Mouse (Mus musculus) ES-Bruce4 (cell line): Measurements from ENCODE around the gene Arf4. TPM values are rescaled to one million over a fixed set of nuclear protein-coding genes. Genes with fewer than 3 reads are reported as not detected.

Experiments
- H3K27ac ChIP-seq: 2 replicates; pipeline ENCODE4 v1.5.1; 2012; ENCODE audit warnings: low read length, inconsistent platforms; ENCODE audit not compliant: insufficient read depth
- H3K27me3 ChIP-seq: 2 replicates; pipeline ENCODE4 v1.6.1; 2012; ENCODE audit warnings: mild to moderate bottlenecking, low read length, inconsistent platforms; ENCODE audit not compliant: control insufficient read depth, poor library complexity, insufficient read depth, severe bottlenecking
- H3K36me3 ChIP-seq: 2 replicates; pipeline ENCODE4 v1.6.1; 2012; ENCODE audit warnings: inconsistent platforms, mild to moderate bottlenecking, low read length, moderate library complexity; ENCODE audit not compliant: control insufficient read depth, poor library complexity, insufficient read depth, severe bottlenecking
- H3K4me1 ChIP-seq: one replicate; pipeline ENCODE4 v1.8.1; 2011; ENCODE audit warnings: low read length; ENCODE audit not compliant: control insufficient read depth, insufficient read depth
- H3K4me3 ChIP-seq: 2 replicates; pipeline ENCODE4 v1.5.1; 2011; ENCODE audit warnings: low read depth, mild to moderate bottlenecking, low read length
- H3K9ac ChIP-seq: 2 replicates; pipeline ENCODE4 v1.6.1; 2012; ENCODE audit warnings: low read depth, mild to moderate bottlenecking, inconsistent platforms; ENCODE audit not compliant: poor library complexity, severe bottlenecking
- H3K9me3 ChIP-seq: replicated peaks from 2 replicates; pipeline ENCODE4 v1.6.1; 2012; ENCODE audit warnings: mild to moderate bottlenecking, low read length, inconsistent platforms; ENCODE audit not compliant: control insufficient read depth, poor library complexity, insufficient read depth, severe bottlenecking
- CTCF ChIP-seq: IDR thresholded peaks from one replicate; pipeline ENCODE4 v1.8.1; 2011; ENCODE audit warnings: low read depth, low read length
- EP300 ChIP-seq: IDR thresholded peaks from 2 replicates; pipeline ENCODE4 v1.6.1; 2011; ENCODE audit warnings: low read depth, low read length; ENCODE audit not compliant: insufficient read depth
- POLR2A ChIP-seq: IDR thresholded peaks from one replicate; pipeline ENCODE4 v1.8.1; 2011; ENCODE audit warnings: low read length; ENCODE audit not compliant: insufficient read depth
- polyA plus RNA-seq: library from polyadenylated mRNA; stranded (reverse); fragments of >200 nt; gene quantifications from 2 replicates; pipeline ENCODE4 v1.2.4, GENCODE M21; 2011; ENCODE audit warnings: low read depth; ENCODE audit not compliant: missing spikeins, insufficient read depth, insufficient read length

Gene Arf4
- polyA plus RNA-seq, 1 experiment = 281 TPM

DNA sequence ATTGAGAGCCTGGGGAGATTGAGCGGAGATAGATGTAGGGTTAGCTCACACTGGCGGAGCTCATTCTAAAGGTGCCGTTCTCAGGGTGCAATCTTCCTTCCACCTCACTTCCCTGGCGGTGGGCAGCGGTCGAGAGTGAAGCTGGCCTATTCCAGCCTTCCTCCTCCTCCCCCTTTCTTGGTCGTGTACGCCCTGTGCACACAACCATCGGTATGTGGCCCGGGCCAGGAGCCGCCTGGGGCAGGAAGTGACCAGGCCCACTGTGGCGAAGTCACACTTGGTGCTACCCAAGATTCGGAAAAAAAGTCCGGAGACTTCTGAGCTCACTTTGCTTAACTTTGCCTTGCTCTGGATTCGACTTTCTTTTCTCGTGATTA is 822 bp downstream of the Arf4 start:
- H3K4me1 ChIP-seq = no peaks in the 10 kb centered on the region
- no peaks in the 10 kb centered on the region for H3K9me3 ChIP-seq
- no peak for TF ChIP-seq EP300
- TF ChIP-seq CTCF = no peak
- TF ChIP-seq POLR2A = no peak
- peak overlapping the region; percentile 35 for H3K27ac ChIP-seq
- H3K9ac ChIP-seq = peak overlapping the region; percentile 82
- H3K27me3 ChIP-seq = no peaks in the 10 kb centered on the region
- H3K36me3 ChIP-seq = no peaks in the 10 kb centered on the region
- peak overlapping the region; percentile 80 for H3K4me3 ChIP-seq

DNA sequence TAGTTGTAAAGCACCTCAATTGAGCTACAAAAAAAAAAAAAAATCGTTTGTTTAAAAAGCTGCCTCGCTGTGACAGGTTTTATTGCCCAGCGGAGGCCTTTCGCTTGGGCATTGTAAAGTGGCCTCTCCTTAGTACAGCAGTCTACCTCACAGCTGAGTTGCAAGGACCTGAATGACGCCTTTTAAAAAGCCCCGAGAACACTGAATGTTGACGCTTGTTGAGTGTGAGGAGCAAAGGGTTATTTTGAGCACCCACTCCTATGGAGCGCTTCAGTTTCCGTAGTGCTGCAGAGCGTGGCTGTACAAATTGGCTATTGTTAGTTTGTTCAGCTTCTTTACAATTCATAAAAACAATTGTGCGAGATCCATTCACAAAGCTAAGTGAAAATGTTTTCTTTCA is 1.4 kb downstream of the Arf4 start:
- no peak overlapping the region for H3K27ac ChIP-seq
- H3K4me3 ChIP-seq = peak overlapping the region; percentile 68
- H3K36me3 ChIP-seq = no peaks in the 10 kb centered on the region
- TF ChIP-seq EP300 = no peak
- no peak for TF ChIP-seq CTCF
- TF ChIP-seq POLR2A = no peak
- no peaks in the 10 kb centered on the region for H3K9me3 ChIP-seq
- H3K9ac ChIP-seq = peak overlapping the region; percentile 82
- no peaks in the 10 kb centered on the region for H3K27me3 ChIP-seq
- H3K4me1 ChIP-seq = no peaks in the 10 kb centered on the region

DNA sequence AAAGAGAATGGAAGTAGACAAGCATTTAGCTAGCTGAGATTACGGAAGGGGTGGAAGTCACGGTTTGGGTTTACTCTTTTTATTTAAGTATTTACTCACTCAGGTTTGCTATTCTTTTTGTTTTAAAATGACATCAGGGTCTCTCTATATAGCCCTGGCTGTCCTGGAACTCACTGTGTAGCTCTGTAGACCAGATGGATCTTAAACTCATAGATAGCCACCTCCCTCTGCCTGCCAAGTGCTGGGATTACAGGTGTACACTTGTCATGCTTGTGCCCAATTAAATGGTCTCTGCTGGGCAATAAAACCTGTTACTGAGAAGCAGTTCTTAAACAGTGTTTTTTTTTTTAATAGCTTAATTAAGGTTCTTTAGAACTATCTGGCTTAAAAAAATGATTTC is 2.1 kb downstream of the Arf4 start:
- TF ChIP-seq POLR2A (no peak), EP300 (no peak), CTCF (no peak)
- H3K9ac ChIP-seq = peak overlapping the region; percentile 82; the same call in 1 of the 2 replicates
- H3K9me3 ChIP-seq = no peaks in the 10 kb centered on the region
- H3K4me1 ChIP-seq = no peaks in the 10 kb centered on the region
- H3K4me3 ChIP-seq = no peak overlapping the region
- H3K36me3 ChIP-seq = no peaks in the 10 kb centered on the region
- H3K27ac ChIP-seq = no peak overlapping the region
- no peaks in the 10 kb centered on the region for H3K27me3 ChIP-seq

DNA sequence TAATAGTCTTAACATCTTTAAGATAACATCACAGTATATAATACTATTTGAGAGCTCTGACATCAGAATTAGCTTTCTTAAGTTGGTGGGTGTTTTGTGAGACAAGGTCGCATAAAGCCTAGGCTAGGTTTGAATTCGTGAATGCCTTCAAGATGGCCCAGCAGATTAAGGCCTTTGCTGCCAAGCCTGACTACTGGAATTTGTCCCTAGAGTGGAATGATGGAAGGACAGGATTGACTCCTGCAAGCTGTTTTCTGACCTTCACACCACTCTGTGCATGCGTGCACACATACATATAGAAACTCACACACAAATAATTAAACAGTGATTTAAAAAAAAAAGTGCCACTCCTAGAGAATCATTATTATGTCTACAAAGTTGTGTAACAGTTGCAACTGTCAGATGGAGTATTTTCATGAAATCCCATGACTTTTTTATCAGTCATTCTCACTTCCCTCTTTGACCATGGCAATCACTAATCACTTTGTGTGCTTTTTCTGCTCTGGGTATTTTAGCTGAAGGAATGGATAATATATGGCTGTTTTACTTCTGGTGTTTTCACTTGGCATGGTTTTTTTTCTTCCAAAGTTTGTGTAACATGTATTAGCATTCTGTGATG is 5.2 kb downstream of the Arf4 start:
- H3K4me1 ChIP-seq = no peaks in the 10 kb centered on the region
- peaks cover 8% of the 10 kb centered on the region for H3K36me3 ChIP-seq
- H3K9me3 ChIP-seq = no peaks in the 10 kb centered on the region
- H3K9ac ChIP-seq = no peak overlapping the region
- no peak overlapping the region for H3K4me3 ChIP-seq
- H3K27me3 ChIP-seq = no peaks in the 10 kb centered on the region
- H3K27ac ChIP-seq = no peak overlapping the region
- TF ChIP-seq POLR2A = no peak
- TF ChIP-seq CTCF = no peak
- TF ChIP-seq EP300 = no peak

DNA sequence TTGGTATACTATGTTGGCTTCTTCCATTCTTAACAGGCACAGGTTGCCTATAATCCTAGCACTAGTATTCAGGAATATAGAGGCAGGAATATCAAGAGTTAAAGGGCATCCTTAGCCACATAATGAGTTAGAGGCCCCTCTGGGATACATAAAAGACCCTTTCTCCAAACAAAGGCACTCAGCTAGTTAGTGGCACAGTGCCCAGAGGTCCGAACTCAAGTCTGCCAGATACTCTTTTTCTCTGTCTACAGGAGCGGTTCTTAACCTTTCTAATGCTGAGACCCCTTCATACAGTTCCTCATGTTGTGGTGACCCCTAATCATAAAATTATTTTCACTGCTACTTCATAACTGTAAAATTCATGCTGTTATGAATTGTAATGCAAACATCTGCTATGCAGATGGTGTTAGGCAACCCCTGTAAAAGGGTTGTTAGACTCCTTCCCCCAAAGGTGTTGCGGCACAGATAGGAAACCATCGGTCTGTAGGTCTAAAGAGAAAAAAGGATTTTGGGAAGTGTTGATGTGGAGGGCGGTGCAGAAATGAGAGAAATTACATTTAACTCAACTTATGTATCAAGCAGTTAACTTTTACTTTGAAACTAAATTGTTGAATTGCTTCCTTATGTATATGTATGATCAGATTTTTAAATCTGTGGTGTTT is 8.2 kb downstream of the Arf4 start:
- no peaks in the 10 kb centered on the region for H3K9me3 ChIP-seq
- TF ChIP-seq POLR2A (no peak), CTCF (no peak)
- H3K36me3 ChIP-seq = peaks cover 11% of the 10 kb centered on the region
- H3K4me3 ChIP-seq = no peak overlapping the region
- no peak overlapping the region for H3K9ac ChIP-seq
- H3K27me3 ChIP-seq = no peaks in the 10 kb centered on the region
- H3K4me1 ChIP-seq = no peaks in the 10 kb centered on the region
- no peak overlapping the region for H3K27ac ChIP-seq

DNA sequence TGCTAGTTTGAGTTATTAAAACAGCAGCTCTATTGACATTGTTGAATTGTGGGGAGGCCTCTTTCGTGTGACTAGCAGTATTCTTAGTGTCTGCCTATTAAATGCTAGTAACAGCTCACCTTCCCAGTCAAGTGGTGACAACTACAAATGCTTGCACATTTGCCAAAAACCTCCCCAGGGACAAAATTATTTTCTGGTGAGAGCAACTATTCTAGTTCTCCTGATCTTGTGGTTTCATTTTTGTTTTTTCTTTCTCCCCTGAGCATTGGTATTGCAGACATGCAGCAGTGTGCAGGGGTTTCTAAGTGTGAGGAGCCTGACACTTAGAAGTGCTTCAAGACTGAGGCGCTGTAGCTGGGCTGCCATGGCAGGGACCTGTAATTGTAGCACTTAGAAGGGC is 9.9 kb downstream of the Arf4 start:
- TF ChIP-seq CTCF (no peak), POLR2A (no peak), EP300 (no peak)
- Histone ChIP-seq H3K36me3 (peaks cover 14% of the 10 kb centered on the region), H3K4me1 (no peaks in the 10 kb centered on the region)

More for the DNA sequence above, 9.9 kb downstream of the Arf4 start:
- Histone ChIP-seq H3K4me3 (no peak overlapping the region), H3K27me3 (no peaks in the 10 kb centered on the region), H3K27ac (no peak overlapping the region), H3K9ac (no peak overlapping the region), H3K9me3 (no peaks in the 10 kb centered on the region)
